Mouse (Mus musculus): ENCODE results near the gene Fam192a. TPM values are rescaled to one million over a fixed set of nuclear protein-coding genes. Genes with fewer than 3 reads are reported as not detected.

The Fam192a gene
- total and polyA plus RNA-seq, 2 experiments from 2014 or later: 17.4 to 30.4 TPM

DNA sequence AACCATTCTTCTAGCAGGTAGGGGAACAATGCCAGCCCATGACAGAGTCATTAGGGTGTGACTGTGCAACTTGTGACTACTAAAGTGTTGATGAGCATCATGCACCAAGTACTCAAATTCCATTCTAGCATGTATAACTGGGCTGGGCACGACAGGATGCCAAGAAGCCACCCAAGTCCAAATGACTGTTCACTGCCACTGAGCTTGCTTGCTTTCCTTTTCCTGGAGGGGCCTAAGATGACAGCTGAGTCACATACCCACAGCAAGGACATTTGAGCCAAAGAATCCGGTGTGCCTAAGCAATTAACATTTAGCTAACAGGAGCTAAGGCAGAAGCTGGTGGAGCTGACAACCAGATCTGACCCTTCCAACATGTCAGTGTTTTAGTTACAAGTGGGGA is 29.9 kb downstream of the Fam192a start:
- Histone ChIP-seq H3K4me1 (ENCODE audit: control insufficient read depth, insufficient read depth) (no peaks in the 10 kb centered on the region), H3K4me2 (ENCODE audit: low read depth, low read length) (no peak overlapping the region), H3K4me3 (ENCODE audit: low read depth, low read length) (no peak overlapping the region), H3K36me3 (replicated peaks; ENCODE audit: control insufficient read depth, insufficient read depth, low read length) (peaks cover 43% of the 10 kb centered on the region), H3K27ac (ENCODE audit: low read depth) (no peak overlapping the region), H3K9ac (replicated peaks; ENCODE audit: low read depth, low read length) (no peak overlapping the region), H3K9me3 (replicated peaks; ENCODE audit: control insufficient read depth, low read length) (no peaks in the 10 kb centered on the region), H3K27me3 (ENCODE audit: control insufficient read depth, insufficient read depth, low read length) (no peaks in the 10 kb centered on the region)
- TF ChIP-seq CTCF (IDR thresholded peaks at IDR 0.05; ENCODE audit: low read depth) (no peak), EP300 (IDR thresholded peaks at IDR 0.05; ENCODE audit: low read depth) (no peak)
- DNase-seq (ENCODE audit: low spot score) (no peak), ATAC-seq (ENCODE audit: insufficient read depth, low read depth) (no peak)
- WGBS: 61% methylated on average over 2 of the region's 2 CpGs

- TF ChIP-seq CTCF (IDR thresholded peaks at IDR 0.05; ENCODE audit: low read depth): no peak
- TF ChIP-seq EP300 (IDR thresholded peaks at IDR 0.05; ENCODE audit: low read depth): no peak
- Histone ChIP-seq H3K4me2 (ENCODE audit: low read depth, low read length) (no peak overlapping the region), H3K9me3 (replicated peaks; ENCODE audit: control insufficient read depth, low read length) (no peaks in the 10 kb centered on the region), H3K27me3 (ENCODE audit: control insufficient read depth, insufficient read depth, low read length) (no peaks in the 10 kb centered on the region), H3K4me1 (ENCODE audit: control insufficient read depth, insufficient read depth) (no peaks in the 10 kb centered on the region), H3K9ac (replicated peaks; ENCODE audit: low read depth, low read length) (no peak overlapping the region), H3K27ac (ENCODE audit: low read depth) (no peak overlapping the region), H3K4me3 (ENCODE audit: low read depth, low read length) (no peak overlapping the region), H3K36me3 (replicated peaks; ENCODE audit: control insufficient read depth, insufficient read depth, low read length) (peaks cover 18% of the 10 kb centered on the region)
- DNase-seq (ENCODE audit: low spot score) (no peak), ATAC-seq (ENCODE audit: insufficient read depth, low read depth) (no peak)
- WGBS: 72% methylated on average over 1 of the region's 1 CpGs
Measured at GRCm38 (mm10) chr8:94569419-94569818, 32.4 kb downstream of the Fam192a start.

DNA sequence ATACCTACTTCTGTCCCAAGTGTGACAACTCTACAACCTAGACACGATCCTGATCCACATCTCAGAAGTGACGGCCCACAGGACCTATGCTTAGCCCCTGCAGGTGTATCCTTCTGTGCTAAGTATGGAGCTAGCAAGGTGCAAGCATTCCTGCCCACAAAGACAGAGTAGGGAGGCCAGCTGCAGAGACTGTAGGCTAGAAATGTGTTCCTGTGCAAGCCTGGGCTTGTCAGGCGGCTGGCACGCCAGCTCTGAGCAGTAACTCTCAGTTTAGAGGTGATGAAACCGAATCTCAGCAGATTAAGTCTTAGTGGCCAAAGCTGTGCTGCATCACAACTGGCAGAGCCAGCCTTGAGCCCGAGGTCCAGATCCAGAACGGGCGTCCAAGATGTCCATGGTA is 33.7 kb downstream of the Fam192a start:
- no peaks in the 10 kb centered on the region for H3K27me3 ChIP-seq (ENCODE audit: control insufficient read depth, insufficient read depth, low read length)
- no peaks in the 10 kb centered on the region for H3K9me3 ChIP-seq (replicated peaks; ENCODE audit: control insufficient read depth, low read length)
- DNase-seq (ENCODE audit: low spot score) (no peak), ATAC-seq (ENCODE audit: insufficient read depth, low read depth) (no peak)
- no peak for TF ChIP-seq CTCF (IDR thresholded peaks at IDR 0.05; ENCODE audit: low read depth)
- TF ChIP-seq EP300 (IDR thresholded peaks at IDR 0.05; ENCODE audit: low read depth): no peak
- 80% methylated on average over 8 of the region's 8 CpGs for WGBS
- no peaks in the 10 kb centered on the region for H3K4me1 ChIP-seq (ENCODE audit: control insufficient read depth, insufficient read depth)
- H3K36me3 ChIP-seq (replicated peaks; ENCODE audit: control insufficient read depth, insufficient read depth, low read length): peaks cover 6% of the 10 kb centered on the region; the same call in 1 of the 2 replicates
- H3K4me2 ChIP-seq (ENCODE audit: low read depth, low read length): no peak overlapping the region
- no peak overlapping the region for H3K27ac ChIP-seq (ENCODE audit: low read depth)
- H3K4me3 ChIP-seq (ENCODE audit: low read depth, low read length): no peak overlapping the region
- H3K9ac ChIP-seq (replicated peaks; ENCODE audit: low read depth, low read length): no peak overlapping the region

- H3K27ac ChIP-seq (ENCODE audit: low read depth): no peak overlapping the region
- H3K27me3 ChIP-seq (ENCODE audit: control insufficient read depth, insufficient read depth, low read length): no peaks in the 10 kb centered on the region
- H3K4me3 ChIP-seq (ENCODE audit: low read depth, low read length): no peak overlapping the region
- H3K9me3 ChIP-seq (replicated peaks; ENCODE audit: control insufficient read depth, low read length): no peaks in the 10 kb centered on the region
- H3K36me3 ChIP-seq (replicated peaks; ENCODE audit: control insufficient read depth, insufficient read depth, low read length): no peaks in the 10 kb centered on the region
- TF ChIP-seq CTCF (IDR thresholded peaks at IDR 0.05; ENCODE audit: low read depth) (no peak), EP300 (IDR thresholded peaks at IDR 0.05; ENCODE audit: low read depth) (no peak)
- no peak for ATAC-seq (ENCODE audit: insufficient read depth, low read depth)
- no peaks in the 10 kb centered on the region for H3K4me1 ChIP-seq (ENCODE audit: control insufficient read depth, insufficient read depth)
- WGBS: 74% methylated on average over 8 of the region's 8 CpGs
- H3K9ac ChIP-seq (replicated peaks; ENCODE audit: low read depth, low read length): no peak overlapping the region
- no peak overlapping the region for H3K4me2 ChIP-seq (ENCODE audit: low read depth, low read length)
- no peak for DNase-seq (ENCODE audit: low spot score)
Measured at GRCm38 (mm10) chr8:94567159-94567849, 34.5 kb downstream of the Fam192a start.

GRCm38 (mm10) chr8:94566446-94567158 is 35.2 kb downstream of the Fam192a start:
- H3K36me3 ChIP-seq (replicated peaks; ENCODE audit: control insufficient read depth, insufficient read depth, low read length): no peaks in the 10 kb centered on the region
- H3K27ac ChIP-seq (ENCODE audit: low read depth): no peak overlapping the region
- no peaks in the 10 kb centered on the region for H3K4me1 ChIP-seq (ENCODE audit: control insufficient read depth, insufficient read depth)
- no peak for TF ChIP-seq EP300 (IDR thresholded peaks at IDR 0.05; ENCODE audit: low read depth)
- TF ChIP-seq CTCF (IDR thresholded peaks at IDR 0.05; ENCODE audit: low read depth): no peak
- no peaks in the 10 kb centered on the region for H3K27me3 ChIP-seq (ENCODE audit: control insufficient read depth, insufficient read depth, low read length)
- no peak overlapping the region for H3K4me2 ChIP-seq (ENCODE audit: low read depth, low read length)
- H3K4me3 ChIP-seq (ENCODE audit: low read depth, low read length): no peak overlapping the region
- H3K9me3 ChIP-seq (replicated peaks; ENCODE audit: control insufficient read depth, low read length): no peaks in the 10 kb centered on the region
- DNase-seq (ENCODE audit: low spot score) (no peak), ATAC-seq (ENCODE audit: insufficient read depth, low read depth) (no peak)
- no peak overlapping the region for H3K9ac ChIP-seq (replicated peaks; ENCODE audit: low read depth, low read length)
- 74% methylated on average over 15 of the region's 15 CpGs for WGBS
